Mouse (Mus musculus): ENCODE data around the gene Magel2.

Magel2 gene

GRCm38 (mm10) chr7:62376510-62377304, at the start of gene Magel2:
TSS of gene Magel2 (plus strand) at chr7:62377010.
- DNase-seq (ENCODE audit: low read depth, low spot score) = no peak

GRCm38 (mm10) chr7:62345411-62345810, 31.4 kb upstream of the Magel2 start:
- DNase-seq (ENCODE audit: low read depth, low spot score) = no peak

- no peak for DNase-seq (ENCODE audit: low read depth, low spot score)
Measured at GRCm38 (mm10) chr7:62346269-62346668, 30.5 kb upstream of the Magel2 start, which contains the start of gene Ndn. TSS of gene Ndn (plus strand) at chr7:62346569.

DNA sequence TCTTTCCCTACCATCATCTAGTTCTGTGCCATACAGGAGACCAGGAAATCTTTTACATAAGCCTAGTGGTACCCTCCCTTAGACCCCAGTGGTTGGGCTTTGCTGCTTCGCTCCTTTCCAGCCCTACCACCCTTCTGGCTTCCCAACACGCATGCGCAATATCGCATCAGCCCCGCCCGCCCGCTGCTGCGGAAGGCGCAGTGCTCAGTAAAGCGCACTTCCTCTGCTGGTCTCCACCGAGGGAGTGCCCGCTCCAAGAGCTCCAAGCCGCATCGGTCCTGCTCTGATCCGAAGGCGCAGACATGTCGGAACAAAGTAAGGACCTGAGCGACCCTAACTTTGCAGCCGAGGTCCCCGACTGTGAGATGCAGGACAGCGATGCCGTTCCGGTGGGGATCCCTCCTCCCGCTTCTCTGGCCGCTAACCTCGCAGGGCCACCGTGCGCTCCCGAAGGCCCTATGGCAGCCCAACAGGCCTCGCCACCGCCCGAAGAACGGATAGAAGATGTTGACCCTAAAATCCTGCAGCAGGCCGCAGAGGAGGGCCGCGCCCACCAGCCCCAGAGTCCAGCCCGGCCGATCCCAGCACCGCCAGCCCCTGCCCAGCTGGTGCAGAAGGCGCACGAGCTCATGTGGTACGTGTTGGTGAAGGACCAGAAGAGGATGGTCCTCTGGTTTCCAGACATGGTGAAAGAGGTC, 28.6 kb upstream of the Magel2 start:
- no peak for DNase-seq (ENCODE audit: low read depth, low spot score)

- no peak for DNase-seq (ENCODE audit: low read depth, low spot score)
Measured at GRCm38 (mm10) chr7:62348804-62349190, 28.0 kb upstream of the Magel2 start.

DNA sequence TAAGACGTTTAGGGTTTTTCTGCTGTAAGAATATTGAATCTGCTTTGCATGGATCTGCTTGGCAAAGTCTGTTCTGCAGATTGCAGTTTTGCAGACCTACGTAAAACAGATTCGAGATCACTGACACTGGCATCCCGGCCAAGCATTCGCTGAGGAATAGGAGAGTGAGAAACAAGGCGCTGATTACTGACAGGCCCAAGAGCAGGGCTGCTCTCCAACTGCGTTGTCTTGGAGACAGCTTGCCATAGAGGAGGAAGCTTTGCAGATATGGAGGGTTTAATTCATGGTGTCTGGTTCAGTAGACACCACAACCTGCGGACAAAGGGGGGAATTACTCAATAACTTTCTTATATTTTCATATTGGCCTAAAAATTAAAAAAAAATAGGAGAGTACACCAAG, 25.5 kb upstream of the Magel2 start:
- DNase-seq (ENCODE audit: low read depth, low spot score) = no peak

- no peak for DNase-seq (ENCODE audit: low read depth, low spot score)
Measured at GRCm38 (mm10) chr7:62365039-62365636, 11.7 kb upstream of the Magel2 start.

DNA sequence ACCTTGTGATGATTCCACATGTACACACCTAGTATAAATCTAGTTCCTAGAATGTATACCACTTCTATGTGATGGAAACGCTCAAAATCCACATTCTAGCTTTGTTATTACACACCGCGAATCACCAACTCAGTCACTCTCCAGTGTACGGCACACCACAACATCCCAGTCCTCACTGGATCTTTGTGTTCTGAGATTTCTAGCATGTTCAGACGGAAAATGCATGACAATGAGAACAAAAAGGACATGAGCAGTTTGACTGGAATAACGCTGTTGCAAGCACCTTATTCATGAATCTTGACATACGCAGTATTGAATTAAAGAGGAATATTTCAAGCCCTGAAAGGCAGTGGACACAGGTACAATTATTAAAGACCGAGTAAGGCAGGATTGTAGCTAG, 10.1 kb upstream of the Magel2 start:
- no peak for DNase-seq (ENCODE audit: low read depth, low spot score)

GRCm38 (mm10) chr7:62375658-62376057, 1.2 kb upstream of the Magel2 start:
- DNase-seq (ENCODE audit: low read depth, low spot score) = no peak

DNA sequence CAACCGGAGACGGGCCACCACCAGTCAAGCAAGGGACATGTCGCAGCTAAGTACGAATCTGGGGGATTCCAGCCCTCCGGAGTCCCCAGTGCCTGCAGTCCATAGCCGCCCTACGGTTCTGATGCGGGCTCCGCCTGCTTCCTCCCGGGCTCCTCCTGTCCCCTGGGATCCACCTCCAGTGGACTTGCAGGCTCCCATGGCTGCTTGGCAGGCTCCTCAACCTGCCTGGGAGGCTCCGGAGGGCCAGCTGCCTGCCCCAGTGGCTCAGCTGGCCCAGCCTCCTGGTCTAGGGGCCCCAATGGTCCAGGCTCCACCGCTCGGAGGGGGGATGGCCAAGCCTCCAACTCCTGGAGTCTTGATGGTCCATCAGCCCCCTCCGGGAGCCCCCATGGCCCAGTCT, 503 bp downstream of the Magel2 start:
- DNase-seq (ENCODE audit: low read depth, low spot score) = no peak

DNA sequence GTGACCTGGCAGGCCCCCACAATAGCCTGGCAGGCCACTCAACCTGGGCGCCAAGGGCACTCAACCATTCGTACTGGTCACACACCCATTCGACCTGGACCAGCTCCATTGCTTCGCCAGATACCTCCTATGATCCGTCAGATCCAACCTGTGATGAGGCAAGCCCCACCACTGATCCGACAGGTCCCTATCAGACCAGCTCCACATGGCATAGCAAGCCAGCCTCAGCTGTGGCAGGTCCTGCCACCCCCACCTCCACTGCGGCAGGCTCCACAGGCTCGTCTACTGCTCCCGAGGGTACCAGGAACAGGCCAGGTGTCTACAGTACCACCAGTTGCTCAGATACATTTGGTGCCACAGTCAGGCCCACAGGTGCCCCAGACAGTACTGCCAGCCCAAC, 1.7 kb downstream of the Magel2 start:
- no peak for DNase-seq (ENCODE audit: low read depth, low spot score)

- DNase-seq (ENCODE audit: low read depth, low spot score) = peak; percentile 5
Measured at GRCm38 (mm10) chr7:62382391-62382790, 5.6 kb downstream of the Magel2 start.

GRCm38 (mm10) chr7:62388291-62388690, 11.5 kb downstream of the Magel2 start:
- DNase-seq (ENCODE audit: low read depth, low spot score) = no peak

GRCm38 (mm10) chr7:62392202-62392601, 15.4 kb downstream of the Magel2 start:
- DNase-seq (ENCODE audit: low read depth, low spot score) = no peak

GRCm38 (mm10) chr7:62406573-62407050, 29.8 kb downstream of the Magel2 start:
- DNase-seq (ENCODE audit: low read depth, low spot score) = no peak

GRCm38 (mm10) chr7:62407803-62408202, 31.0 kb downstream of the Magel2 start:
- no peak for DNase-seq (ENCODE audit: low read depth, low spot score)

DNA sequence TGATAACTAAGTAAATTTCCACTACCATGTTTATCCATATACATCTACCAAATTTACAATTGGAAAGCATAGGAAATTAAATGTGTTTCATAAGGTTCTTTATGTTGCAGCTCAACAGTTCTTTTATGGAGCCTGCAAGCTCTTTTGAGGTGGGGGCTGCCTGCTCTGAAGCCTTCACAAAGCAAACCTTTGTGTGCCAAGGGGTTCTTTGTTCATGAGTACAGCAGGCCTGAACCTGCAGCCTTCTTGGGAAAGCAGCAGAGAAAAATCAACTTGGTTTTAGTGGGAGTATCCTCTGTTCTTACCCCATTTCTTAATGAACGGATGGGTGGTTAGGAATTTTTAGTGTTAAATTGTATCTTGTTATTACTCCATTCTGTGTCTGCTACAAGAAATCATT, 38.4 kb downstream of the Magel2 start:
- no peak for DNase-seq (ENCODE audit: low read depth, low spot score)

GRCm38 (mm10) chr7:62416173-62416572, 39.4 kb downstream of the Magel2 start:
- no peak for DNase-seq (ENCODE audit: low read depth, low spot score)

DNA sequence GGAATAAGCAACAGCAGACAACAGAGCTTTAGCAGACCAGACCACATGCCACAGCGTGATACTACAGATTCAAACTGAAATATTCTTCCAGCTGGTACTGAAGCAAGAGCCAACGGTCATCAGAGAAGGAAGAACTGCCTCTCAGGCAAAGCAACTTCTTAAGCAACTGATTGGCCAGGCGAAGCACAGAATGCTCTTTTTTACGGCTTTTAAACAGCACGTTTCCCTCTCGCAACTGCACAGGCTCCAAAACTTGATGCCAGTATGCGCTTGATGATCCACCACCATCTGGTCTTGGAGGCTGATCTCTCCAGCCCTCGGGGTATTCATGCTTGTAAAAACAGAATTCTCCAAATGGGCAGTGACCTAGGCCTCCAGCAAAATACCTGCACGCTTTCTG, 41.5 kb downstream of the Magel2 start:
- no peak for DNase-seq (ENCODE audit: low read depth, low spot score)

GRCm38 (mm10) chr7:62419105-62419492, 42.3 kb downstream of the Magel2 start:
- no peak for DNase-seq (ENCODE audit: low read depth, low spot score)

DNA sequence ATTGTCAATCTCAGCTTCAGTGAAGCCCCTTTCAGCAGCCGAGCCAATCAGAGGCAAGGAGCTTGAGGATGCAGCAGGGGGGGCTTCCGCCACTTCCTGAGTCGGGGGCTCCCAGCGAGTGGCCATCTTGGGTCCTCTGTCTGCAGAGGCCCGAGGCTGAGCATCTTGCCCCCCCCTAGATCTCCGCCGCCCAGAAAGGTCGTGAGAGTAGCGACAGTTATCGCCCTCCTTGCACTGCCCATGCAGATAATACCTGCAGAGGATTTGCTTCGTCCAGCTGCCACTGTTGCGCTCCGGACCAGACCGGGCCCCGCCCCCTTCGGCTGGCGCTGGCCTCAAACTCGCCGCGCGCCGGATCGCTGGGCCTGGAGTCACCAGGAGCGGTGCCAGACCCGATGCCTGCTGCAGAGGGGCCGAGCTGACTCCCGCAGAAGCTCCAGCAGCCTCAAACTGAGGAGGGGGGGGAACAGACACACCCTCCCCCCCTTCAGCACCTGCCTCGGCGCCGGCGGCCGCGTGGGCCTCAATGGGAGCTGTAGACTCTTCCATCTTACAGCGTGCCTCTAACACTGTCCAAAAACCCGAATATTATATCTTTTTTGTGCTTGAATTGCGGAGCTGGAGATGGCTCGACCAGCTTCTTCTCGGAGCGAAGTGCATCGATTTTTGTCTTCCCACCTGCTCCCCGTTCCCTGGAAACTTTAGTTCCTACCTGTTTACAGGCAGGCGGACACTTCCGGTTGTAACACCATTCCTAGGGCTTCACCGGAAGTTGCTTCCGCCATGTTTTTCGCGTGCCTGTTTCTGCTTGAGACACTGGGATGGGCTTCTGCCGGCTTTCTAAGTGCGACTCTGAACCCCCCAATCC, 42.9 kb downstream of the Magel2 start, which contains the start of gene Mkrn3:
Gene Mkrn3 (minus strand): TSS at position 647 of the 868 bp plus-strand sequence.
- no peak for DNase-seq (ENCODE audit: low read depth, low spot score)

All from A20 (cell line).